Mouse (Mus musculus) monocyte, adult 2 months (primary cell): ENCODE results near the gene Ankrd44.

ENCODE experiments used
- DNase-seq, 2 experiments: peaks; one replicate each; pipeline ENCODE4 v3.0.0; 2022; ENCODE audit warnings: low spot score in 2 of 2, low read depth in 1 of 2

Gene Ankrd44

DNA sequence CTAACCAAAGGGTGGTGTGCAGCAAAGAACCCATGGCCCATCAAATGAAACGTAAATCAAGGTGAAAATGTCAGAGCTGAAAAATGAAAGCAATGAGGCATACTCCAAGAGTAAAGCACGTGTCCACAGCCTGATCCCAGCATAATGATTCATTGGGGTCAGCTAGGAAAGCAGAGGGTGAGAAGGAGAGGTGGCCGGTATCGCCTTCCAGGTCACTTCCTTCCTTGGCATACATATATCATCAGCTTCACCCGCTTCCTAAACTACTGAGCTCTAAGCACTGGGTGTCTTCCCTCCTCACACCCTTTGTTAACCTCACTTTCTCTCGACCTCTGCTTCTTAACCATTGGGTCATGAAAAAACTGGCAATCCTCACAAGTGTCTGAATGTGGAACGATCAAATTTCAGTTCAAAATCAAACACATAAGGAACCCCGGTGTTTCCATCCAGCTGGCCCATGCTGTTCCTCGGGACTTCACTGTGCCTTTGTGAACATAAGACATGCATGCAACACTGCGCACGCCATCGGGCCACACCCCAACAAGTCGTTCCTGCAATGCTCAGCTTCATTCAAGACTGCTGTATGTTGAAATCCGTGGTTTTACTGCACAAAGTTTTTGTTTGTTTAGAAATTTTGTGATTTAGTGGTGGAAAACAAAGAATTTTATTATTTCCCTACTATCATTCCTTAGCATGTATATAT is 101.9 kb downstream of the Ankrd44 start:
- DNase-seq = no peak

DNA sequence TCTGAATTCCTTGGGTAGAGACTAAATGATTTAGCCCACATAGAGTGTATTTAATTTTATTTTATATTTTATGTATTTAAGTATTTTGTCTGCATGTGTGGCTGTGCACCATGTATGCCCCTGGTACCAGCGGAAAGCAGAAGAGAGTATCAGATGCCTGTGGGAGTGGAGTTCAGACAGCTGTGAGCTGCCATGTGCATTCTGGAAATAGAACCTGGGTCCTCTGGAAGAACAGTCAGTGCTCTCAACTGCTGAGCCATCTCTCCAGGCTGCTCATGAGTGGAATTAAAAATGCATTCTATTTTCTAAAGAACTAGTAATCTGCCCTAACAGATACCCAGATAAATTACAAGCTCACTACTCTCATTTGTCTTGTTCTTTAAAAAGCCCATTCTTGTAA is 104.4 kb downstream of the Ankrd44 start:
- no peak for DNase-seq

DNA sequence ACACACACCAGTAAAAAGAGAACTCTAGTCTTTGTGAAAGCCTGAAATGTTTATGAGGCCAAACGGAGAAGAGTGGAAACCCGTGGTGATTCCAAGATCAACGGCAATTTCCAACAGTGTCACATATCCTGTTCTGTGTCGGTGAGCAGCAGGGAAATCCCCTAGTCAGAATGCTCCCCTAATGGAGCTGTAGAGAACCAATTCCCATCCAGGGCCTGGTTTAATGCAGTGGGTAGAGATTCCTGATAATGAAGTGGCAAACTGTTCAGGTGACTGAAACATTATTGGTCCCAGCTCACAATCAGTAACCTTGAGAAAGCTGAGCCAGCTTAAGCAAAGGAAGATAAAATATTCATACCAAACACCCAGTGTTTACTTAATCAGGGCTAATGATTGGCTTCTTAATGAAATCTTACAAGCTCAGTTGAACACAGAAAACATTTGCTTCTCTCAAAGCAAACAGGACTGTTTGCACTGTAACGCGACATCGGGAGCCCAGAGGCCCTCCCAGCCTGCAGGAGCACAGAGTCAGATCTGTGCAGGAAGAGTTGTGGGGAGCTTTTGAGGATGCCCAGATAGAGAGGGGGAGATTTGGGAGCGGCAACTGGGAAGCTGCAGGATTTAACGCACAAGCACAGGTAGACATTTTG is 110.9 kb downstream of the Ankrd44 start:
- no peak for DNase-seq

DNA sequence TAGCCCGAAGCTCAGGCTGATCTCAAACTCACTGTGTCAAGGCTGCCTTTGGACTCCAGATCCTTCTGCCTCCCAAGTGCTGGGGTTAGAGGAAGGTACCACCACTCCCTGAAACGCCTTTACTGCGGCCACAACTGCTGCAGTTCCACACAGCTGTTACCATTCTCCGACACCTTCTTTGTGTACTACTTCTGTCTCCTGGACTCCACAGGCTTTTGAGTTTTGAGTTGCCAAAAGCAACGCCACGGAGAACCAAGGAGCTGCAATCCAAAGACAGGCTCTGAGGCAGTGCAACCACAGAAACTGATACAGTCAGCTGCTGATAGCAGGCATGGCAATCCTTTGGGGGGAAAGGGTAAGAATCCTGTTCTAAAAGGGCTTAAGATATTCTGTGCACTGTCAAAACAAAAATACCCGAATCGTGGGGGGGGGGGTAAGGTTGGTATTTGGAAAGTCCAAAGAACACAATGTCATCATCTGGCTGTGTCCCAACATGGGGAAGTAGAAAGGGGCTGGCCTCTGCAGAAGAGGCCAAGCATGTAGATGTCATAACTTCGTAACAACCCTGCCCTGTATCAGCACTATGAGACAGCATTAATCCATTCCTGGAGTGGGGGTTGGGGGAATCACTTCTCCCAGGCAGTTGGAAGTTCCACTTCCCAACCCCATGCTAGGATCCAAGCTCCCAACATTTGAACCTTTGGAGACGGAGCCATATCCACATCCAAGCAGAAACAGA is 116.2 kb downstream of the Ankrd44 start:
- DNase-seq = peak in 1 of 2 experiments; percentile 53

DNA sequence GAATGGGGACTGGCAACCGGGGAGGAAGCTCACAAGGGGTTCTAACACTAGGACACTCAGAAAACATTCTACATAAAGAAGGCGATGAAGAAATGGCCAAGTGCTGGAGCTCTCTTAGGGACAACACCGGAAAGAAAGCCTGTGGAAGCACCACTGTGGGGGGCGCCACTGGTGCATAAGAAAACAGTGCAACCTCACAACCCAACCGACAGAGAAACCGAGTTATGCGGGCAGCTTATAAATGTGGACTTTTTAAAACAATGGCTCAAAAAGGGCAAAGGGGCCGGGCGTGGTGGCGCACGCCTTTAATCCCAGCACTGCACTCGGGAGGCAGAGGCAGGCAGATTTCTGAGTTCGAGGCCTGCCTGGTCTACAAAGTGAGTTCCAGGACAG is 117.1 kb downstream of the Ankrd44 start:
- DNase-seq = no peak

DNA sequence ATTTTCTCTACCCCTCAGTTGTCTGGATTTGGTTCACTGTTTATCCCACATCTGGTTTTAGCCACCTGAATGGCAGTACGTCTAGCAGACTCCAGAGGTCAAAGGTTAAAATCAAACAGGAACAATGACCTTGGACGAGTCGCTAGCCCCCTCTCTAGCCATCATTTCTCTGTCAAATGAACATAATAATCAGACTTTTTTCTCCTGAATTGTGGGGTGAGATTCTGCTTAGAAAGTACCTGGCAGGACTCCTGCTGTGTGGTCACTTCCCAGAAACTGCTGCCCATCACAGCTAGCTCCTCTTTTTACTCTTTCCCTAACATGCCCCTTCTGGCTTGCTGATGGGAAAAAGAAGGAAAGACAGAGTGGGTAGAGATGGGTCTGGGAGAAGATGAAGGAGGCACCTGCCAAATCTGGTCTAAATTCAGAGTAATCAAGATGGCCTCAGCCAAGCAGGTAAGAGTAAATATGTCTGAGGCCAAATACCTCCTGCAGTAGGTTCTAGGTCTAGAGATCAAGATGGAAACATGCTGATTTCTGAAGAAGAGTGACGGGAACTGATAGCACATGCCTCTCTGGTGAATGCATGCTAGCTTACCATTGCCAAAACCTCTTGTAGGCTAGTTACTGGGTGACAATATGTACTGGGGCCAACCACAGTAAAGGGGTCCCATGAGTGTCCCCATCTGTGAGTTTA is 117.6 kb downstream of the Ankrd44 start:
- no peak for DNase-seq

DNA sequence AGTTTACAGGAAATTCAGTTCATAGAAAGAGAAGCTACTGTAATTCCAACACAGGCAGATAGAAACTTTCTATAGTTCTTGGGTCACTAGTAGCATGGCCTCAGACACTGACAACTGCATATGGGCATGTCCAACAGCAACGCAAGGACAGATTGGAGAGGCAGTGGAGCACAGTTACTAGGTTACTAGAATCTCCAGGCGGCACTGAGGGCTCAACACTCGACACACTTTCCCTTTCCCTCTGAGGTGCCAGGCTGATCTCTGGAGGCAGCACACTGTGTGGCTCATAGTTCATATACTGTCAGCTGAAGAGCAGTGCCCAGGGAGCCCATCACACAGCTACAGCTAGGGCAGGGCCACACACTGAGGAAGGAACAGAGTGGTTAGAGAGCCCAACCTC is 118.4 kb downstream of the Ankrd44 start:
- no peak for DNase-seq

DNA sequence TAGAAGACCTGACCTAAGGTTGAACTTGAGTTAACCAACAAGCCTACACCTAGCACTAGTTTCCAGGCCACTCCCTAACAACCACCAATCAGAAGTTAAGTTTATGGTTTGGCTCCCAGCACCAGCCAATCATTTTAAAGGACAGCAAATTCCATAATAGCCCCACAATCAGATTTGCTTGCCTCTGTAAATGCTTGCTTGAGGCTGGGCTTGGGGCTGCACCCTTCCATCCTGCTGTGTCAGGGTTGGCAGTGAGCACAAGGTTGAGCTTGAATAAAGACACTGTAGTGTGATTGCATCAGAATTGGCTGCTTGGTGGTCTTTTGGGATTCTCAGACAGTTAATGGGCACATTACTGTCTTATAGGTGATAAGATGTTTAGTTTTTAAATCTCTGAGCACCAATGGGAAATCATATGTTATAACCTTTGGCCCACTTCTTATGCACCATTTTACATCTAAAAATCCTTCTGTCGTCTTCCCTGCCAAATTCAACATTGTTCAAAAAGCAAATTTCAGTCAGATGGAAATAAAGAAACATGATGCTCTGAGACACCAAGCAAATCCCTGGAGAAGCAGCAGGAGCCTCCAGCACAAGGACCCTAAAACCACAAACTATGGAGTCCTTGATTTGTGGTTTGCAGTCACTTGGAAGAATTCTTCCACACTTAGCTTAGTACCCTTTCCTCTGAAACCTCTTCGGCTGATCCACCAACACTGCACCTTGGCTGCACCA is 119.9 kb downstream of the Ankrd44 start:
- DNase-seq = no peak

DNA sequence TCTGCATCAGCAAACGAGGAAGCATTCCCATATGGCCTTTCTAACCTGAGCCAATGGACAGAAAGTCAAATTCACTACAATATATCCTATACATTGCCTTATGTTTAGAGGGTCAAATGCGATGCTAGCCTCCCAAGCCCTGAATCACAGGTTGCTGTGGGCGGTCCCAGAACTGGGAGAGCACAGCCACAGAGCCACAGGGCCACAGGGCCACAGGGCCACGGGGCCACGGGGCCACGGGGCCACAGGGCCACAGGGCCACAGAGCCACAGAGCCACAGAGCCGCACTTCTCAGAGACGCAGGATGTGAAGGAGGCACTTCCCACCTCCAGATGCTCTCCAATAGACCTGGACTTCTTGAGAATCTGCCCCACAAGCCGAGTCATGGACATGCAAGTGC is 121.8 kb downstream of the Ankrd44 start:
- DNase-seq = no peak

DNA sequence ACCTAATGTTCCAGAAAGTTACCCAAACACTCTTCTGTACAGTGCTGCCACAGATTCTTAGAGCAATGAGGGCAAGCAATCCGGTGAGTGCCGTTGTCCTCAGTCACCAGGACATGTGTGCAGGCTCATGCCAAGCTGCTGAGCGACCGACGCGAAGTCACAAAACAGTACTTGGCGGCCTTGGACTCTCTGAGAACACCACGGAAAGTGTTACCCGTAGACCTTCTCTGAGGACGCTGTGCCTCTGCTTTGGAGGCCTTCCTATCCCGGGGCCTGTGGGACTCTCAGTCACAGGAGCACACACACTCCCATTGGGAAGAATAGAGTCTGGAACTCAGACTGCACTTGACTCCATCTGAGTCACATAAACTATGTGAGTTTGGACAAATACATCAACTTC is 123.5 kb downstream of the Ankrd44 start:
- DNase-seq = no peak

DNA sequence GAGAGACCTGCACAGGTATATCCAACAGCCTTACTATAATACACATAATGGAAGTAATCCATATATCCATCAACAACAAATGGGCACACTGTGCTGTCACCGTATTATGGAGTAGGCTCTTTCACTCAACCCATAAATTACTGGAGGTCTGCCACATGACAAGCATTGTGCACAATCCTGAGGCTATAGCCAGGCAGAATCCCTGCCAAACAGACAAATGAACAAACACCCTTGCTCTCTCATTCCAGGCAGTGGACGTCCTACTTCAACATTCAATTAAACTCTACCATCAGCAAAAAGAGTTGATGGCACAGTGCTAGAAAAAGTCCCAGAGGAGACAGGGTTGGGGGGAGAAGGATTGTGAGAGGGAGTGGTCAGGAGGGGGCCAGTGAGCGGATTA is 124.9 kb downstream of the Ankrd44 start:
- no peak for DNase-seq

DNA sequence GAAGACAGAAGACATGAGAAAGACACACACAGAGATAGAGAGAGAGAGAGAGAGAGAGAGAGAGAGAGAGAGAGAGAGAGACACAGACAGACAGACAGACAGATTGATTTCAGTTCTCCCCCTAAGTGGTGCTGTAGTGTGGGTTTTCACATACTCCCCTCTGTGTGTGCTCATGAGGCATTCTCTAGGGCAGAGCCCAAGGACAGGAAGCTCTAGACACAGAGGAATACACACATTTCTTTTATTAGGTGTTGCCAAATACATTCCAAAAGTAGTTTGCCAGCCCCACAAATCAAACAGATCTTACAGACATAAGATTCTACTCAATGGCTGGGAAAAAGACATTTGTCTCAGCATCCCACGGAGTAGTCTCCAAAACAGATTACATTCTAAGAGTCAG is 126.8 kb downstream of the Ankrd44 start:
- no peak for DNase-seq

DNA sequence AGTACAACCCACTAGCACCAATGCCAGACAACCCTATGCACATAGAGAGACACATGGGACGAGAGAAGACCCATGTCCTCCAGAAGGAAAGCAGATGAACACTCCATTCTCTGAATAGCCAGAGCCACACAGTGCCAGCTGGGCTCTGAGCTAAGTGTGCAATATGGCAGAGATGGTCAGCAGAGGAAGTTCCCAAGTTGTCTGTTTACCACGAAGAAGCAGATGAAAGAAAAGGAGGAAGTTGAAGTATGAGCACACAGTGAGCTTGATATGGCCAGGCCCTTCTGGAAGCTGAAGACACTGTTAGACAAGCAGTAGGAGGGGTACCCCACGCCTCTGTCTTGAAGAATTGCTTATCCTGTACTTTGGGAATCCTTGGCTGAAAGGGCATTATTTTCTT is 127.8 kb downstream of the Ankrd44 start:
- DNase-seq = peak in 1 of 2 experiments; percentile 42

DNA sequence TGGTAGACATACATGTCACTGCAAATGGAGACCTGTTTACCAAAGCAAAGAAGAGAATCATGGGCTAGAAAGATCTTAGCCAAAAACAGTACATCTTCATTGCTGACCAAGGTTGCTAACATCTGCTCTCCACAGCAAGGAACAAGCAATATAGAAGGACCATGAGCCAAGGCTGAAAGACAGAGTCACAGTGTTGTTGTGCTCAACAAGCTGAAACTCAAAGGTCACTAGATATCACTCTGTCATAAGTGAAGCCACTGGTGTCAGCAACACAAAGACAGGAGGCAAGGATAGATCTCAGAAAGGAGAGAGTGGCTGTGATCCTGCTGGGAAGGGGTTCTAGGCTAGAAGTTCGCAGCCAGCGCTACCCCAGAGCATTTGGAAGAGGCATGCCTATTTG is 131.5 kb downstream of the Ankrd44 start:
- no peak for DNase-seq

DNA sequence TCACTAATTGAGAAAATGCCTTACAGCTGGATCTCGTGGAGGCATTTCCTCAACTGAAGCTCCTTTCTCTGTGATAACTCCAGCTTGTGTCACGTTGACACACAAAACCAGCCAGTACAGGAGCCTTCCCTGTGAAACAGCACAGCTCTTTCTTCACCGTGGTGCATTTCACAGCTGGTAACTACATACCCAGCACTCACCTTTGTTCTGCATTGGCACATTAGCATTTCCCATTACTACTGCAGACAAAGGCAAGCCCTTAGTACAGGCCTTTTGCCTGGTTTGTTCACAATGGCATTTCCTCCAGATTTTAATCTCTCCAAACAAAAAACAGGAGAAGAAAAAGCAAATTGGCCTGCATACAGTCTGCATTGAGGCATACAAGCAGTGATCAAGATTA is 134.8 kb downstream of the Ankrd44 start:
- DNase-seq = no peak

DNA sequence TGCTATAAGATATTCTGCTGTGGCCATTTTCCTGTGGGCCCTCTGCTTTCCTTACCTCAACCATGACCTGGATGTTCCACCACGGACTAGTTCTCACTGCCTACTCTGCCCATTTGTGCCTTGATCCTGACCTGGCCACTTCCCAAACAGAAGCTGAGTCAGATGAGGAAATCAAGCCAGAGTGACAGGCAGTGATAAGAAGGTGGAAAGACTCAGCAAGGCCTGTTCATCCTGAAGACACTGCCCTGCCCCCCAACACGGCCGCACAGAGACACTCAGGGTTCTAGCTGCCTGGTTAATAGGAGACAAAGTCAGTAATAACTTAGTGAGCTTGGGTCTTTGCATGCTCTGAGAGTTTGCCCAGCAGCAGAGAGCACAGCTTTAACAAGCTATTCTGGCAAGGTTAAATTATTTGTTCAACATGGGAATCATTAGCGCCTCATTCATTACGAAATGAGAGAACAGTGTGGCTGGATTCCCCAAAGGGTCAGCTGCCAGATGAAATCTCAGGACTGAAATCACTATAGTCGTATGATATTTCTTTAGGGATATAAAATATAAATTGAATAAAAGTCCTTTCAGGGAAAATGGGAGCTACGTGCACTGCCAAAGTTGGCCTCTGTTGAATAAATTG is 136.7 kb downstream of the Ankrd44 start:
- DNase-seq = no peak

DNA sequence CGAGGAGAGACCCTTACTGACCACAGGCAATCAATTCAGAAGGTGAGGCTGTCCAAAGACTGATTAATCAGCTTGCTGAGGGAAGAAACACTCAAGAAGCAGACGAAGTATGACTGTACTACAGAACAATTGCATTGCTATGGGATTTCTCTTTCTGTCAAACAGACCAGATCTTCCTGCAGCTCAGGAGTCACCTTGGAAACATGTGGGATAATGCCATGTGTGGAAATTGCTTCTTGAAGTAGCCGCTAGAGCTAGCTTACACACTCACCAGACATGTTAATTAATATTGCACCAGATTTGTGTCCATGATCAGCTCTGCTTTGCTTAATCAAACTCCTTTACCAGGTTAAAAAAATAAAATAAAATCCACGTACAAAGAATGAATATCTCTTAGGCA is 137.8 kb downstream of the Ankrd44 start:
- DNase-seq = no peak

DNA sequence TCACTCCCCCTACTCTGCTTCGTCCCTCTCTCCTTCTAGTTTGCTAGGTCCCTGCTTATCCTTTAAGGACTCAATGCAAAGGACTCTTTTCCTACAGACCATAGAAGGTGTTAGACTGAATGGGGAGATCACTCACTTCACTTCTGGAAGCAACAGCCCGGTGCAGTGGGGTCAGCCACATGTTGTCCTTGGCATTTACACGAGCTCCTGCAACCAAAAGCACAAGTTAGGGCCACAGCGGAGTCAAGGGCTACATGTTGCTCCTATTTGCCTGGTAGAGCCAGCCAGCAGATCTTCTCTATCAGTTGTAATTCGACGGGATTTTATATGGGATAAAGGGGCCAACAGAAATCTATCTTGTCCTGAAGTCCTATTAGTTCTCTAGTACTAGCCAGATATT is 148.0 kb downstream of the Ankrd44 start:
- DNase-seq = no peak

DNA sequence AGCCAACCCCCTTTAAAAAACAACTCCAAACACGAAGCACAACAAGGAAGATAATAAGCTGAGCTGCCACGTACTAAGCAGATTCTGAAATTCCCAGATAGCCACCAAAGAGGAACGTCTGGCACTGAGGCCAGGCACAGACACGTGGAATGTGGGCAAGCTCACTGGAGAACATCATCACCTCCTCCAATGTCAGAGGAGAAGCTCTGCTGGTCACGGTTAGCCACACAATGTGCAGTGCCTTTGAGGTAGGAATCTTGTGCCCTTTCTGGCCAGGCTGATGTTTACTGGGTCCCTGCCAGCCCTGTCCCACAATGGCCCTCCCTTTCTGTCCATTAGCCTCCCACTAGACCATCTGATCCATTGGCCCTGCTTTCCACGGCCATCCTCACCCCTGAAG is 149.1 kb downstream of the Ankrd44 start:
- DNase-seq = no peak

DNA sequence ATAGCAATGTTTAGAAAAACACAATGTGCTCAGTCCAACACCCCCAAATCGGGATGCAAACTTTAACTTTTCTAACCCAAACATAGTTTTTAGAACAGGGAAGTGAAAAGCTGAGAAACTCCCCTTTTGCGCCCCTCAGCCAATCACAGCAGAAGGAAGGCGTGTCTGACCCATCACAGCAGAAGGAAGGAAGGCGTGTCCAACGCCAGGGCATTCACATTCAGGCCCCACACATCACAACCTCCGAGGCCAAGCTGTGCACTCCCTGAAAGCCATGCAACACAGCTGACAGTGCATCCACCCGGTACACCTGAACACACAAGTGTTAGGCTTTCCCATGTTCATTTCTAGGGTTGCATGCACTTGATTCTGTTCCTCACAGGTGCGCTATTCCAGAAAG is 150.1 kb downstream of the Ankrd44 start:
- no peak for DNase-seq

DNA sequence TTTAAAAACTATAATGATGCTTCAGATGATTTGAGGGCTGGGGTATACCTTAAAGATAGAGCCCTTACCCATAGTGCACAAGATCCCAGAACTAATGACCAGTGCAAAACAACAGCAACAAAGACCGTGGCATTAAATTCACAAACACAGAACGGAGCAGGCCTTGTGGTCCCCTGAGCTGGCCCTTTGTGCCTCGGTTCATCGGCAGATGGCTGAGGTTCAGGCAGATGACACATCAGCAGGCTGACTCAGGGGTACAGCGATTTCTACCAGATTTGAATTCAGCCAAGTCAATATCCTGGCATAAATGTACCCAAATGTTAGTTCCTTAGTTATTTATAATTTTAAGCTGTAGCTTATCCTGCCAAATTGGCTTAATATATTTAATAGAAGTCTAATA is 153.3 kb downstream of the Ankrd44 start:
- DNase-seq = no peak
